Mouse (Mus musculus) intestine, postnatal 0 days (tissue): ENCODE measurements at regions not wholly inside any gene's neighbourhood (a gene's known extent, or its start where the extent isn't known, plus 50 kb on each side); places are given as distances from the start of the nearest gene placed in this dataset.
A peak's percentile ranks its signal among the peaks of the same experiment; 100 is the strongest.

Experiments used
- ATAC-seq: fragments of 200-750 bp; cut with Nextera tagmentation; 2 replicates; pipeline ENCODE4 v1.8.0; 2017; ENCODE audit warnings: mild to moderate bottlenecking, moderate TSS enrichment, moderate library complexity
- H3K27ac ChIP-seq: fragments of 300-500 bp; sonication (generic); 2 replicates; pipeline ENCODE4 v1.5.1; 2014; ENCODE audit warnings: mild to moderate bottlenecking, low read depth, low read length, moderate library complexity
- H3K27me3 ChIP-seq: fragments of 300-500 bp; sonication (generic); replicated peaks from 2 replicates; pipeline ENCODE4 v1.6.1; 2014; ENCODE audit warnings: low read length, mixed read lengths; ENCODE audit not compliant: control insufficient read depth, insufficient read depth
- H3K36me3 ChIP-seq: fragments of 300-500 bp; sonication (generic); 2 replicates; pipeline ENCODE4 v1.6.1; 2014; ENCODE audit warnings: mild to moderate bottlenecking, moderate library complexity; ENCODE audit not compliant: control insufficient read depth, insufficient read depth
- H3K4me1 ChIP-seq: fragments of 300-500 bp; sonication (generic); replicated peaks from 2 replicates; pipeline ENCODE4 v1.6.1; 2014; ENCODE audit warnings: antibody characterized with exemption, low read length, mixed read lengths; ENCODE audit not compliant: control insufficient read depth, insufficient read depth
- H3K4me2 ChIP-seq: fragments of 300-500 bp; sonication (generic); replicated peaks from 2 replicates; pipeline ENCODE4 v1.6.1; 2014; ENCODE audit warnings: low read depth, mild to moderate bottlenecking, moderate library complexity
- H3K4me3 ChIP-seq: fragments of 300-500 bp; sonication (generic); 2 replicates; pipeline ENCODE4 v1.5.1; 2014; ENCODE audit warnings: low read depth, low read length
- H3K9ac ChIP-seq: fragments of 300-500 bp; sonication (generic); 2 replicates; pipeline ENCODE4 v1.6.1; 2014; ENCODE audit warnings: mild to moderate bottlenecking, low read depth, low read length
- H3K9me3 ChIP-seq: fragments of 300-500 bp; sonication (generic); 2 replicates; pipeline ENCODE4 v1.6.1; 2016; ENCODE audit warnings: mixed run types; ENCODE audit not compliant: control insufficient read depth
- CTCF ChIP-seq: sonication (generic); IDR thresholded peaks from 2 replicates; pipeline ENCODE4 v1.5.1; 2016; ENCODE audit warnings: low read depth, mild to moderate bottlenecking, control low read depth, antibody characterized with exemption, moderate library complexity
- WGBS: fragments of 180-500 bp; shearing (Covaris S2); extraction: QIAGEN DNeasy Blood & Tissue Kit; methylation state at CpG from one replicate; pipeline ENCODE4 v1.1.7; 2014; 5-methylcytosine and 5-hydroxymethylcytosine counted together

- Histone ChIP-seq H3K4me2 (no peak overlapping the region), H3K27me3 (no peaks in the 10 kb centered on the region), H3K36me3 (no peaks in the 10 kb centered on the region), H3K9ac (no peak overlapping the region), H3K9me3 (no peaks in the 10 kb centered on the region), H3K4me3 (no peak overlapping the region), H3K4me1 (no peaks in the 10 kb centered on the region), H3K27ac (no peak overlapping the region)
- 36% methylated on average over 17 of the region's 17 CpGs for WGBS
- TF ChIP-seq CTCF = peak; percentile 87
- ATAC-seq = no peak
Observed at GRCm38 (mm10) chr13:47348517-47349145, 226.2 kb downstream of the Rnf144b start.

GRCm38 (mm10) chr13:47354446-47354845 is 232.0 kb downstream of the Rnf144b start:
- WGBS = 85% methylated on average over 12 of the region's 12 CpGs
- ATAC-seq = no peak
- TF ChIP-seq CTCF = no peak

GRCm38 (mm10) chr13:47355169-47355568 is 232.7 kb downstream of the Rnf144b start:
- WGBS = 54% methylated on average over 5 of the region's 5 CpGs
- no peak overlapping the region for H3K4me3 ChIP-seq
- H3K9ac ChIP-seq = no peak overlapping the region
- no peaks in the 10 kb centered on the region for H3K4me1 ChIP-seq
- no peak overlapping the region for H3K27ac ChIP-seq
- H3K9me3 ChIP-seq = no peaks in the 10 kb centered on the region
- H3K36me3 ChIP-seq = no peaks in the 10 kb centered on the region
- TF ChIP-seq CTCF = no peak
- no peak for ATAC-seq
- H3K4me2 ChIP-seq = no peak overlapping the region
- H3K27me3 ChIP-seq = no peaks in the 10 kb centered on the region

More at GRCm38 (mm10) chr13:47354446-47354845, 232.0 kb downstream of the Rnf144b start:
- Histone ChIP-seq H3K9ac (no peak overlapping the region), H3K36me3 (no peaks in the 10 kb centered on the region), H3K27ac (no peak overlapping the region), H3K4me2 (no peak overlapping the region), H3K4me3 (no peak overlapping the region), H3K4me1 (no peaks in the 10 kb centered on the region), H3K9me3 (no peaks in the 10 kb centered on the region), H3K27me3 (no peaks in the 10 kb centered on the region)

GRCm38 (mm10) chr13:47358986-47359385 is 236.5 kb downstream of the Rnf144b start:
- 79% methylated on average over 9 of the region's 9 CpGs for WGBS
- H3K27ac ChIP-seq = no peak overlapping the region
- no peak overlapping the region for H3K9ac ChIP-seq
- H3K27me3 ChIP-seq = no peaks in the 10 kb centered on the region
- H3K9me3 ChIP-seq = no peaks in the 10 kb centered on the region
- H3K36me3 ChIP-seq = no peaks in the 10 kb centered on the region
- no peaks in the 10 kb centered on the region for H3K4me1 ChIP-seq
- TF ChIP-seq CTCF = no peak
- ATAC-seq = no peak
- no peak overlapping the region for H3K4me2 ChIP-seq
- H3K4me3 ChIP-seq = no peak overlapping the region

GRCm38 (mm10) chr13:47365776-47366175 is 243.3 kb downstream of the Rnf144b start:
- no peaks in the 10 kb centered on the region for H3K36me3 ChIP-seq
- no peak overlapping the region for H3K4me3 ChIP-seq
- no peak overlapping the region for H3K9ac ChIP-seq
- no peak for ATAC-seq
- no peaks in the 10 kb centered on the region for H3K4me1 ChIP-seq
- no peaks in the 10 kb centered on the region for H3K27me3 ChIP-seq
- no peak overlapping the region for H3K27ac ChIP-seq
- TF ChIP-seq CTCF = no peak
- no peak overlapping the region for H3K4me2 ChIP-seq
- WGBS = 76% methylated on average over 7 of the region's 7 CpGs
- H3K9me3 ChIP-seq = no peaks in the 10 kb centered on the region

- TF ChIP-seq CTCF = no peak
- Histone ChIP-seq H3K9me3 (no peaks in the 10 kb centered on the region), H3K4me1 (no peaks in the 10 kb centered on the region), H3K27me3 (no peaks in the 10 kb centered on the region), H3K36me3 (no peaks in the 10 kb centered on the region), H3K27ac (no peak overlapping the region), H3K4me2 (no peak overlapping the region), H3K4me3 (no peak overlapping the region), H3K9ac (no peak overlapping the region)
- ATAC-seq = no peak
- 66% methylated on average over 13 of the region's 13 CpGs for WGBS
Observed at GRCm38 (mm10) chr13:47368041-47368823, 245.8 kb downstream of the Rnf144b start.
